Mouse (Mus musculus) embryonic facial prominence, embryonic 11.5 days (tissue): ENCODE measurements around the gene Trip13. TPM values are rescaled to one million over a fixed set of nuclear protein-coding genes. Genes with fewer than 3 reads are reported as not detected.

ENCODE experiments used
- ATAC-seq: fragments of 200-750 bp; cut with Nextera tagmentation; replicated peaks from 2 replicates; pipeline ENCODE4 v1.8.0; 2017; ENCODE audit warnings: low read depth; ENCODE audit not compliant: insufficient number of reproducible peaks, low FRiP score, low TSS enrichment
- DNase-seq: peaks from one replicate; pipeline ENCODE4 v3.0.0-alpha.2; 2015; ENCODE audit warnings: low spot score
- H3K27ac ChIP-seq: fragments of 300-500 bp; sonication (generic); replicated peaks from 2 replicates; pipeline ENCODE4 v1.5.1; 2014; ENCODE audit warnings: mild to moderate bottlenecking, low read depth, low read length, control low read depth
- H3K27me3 ChIP-seq: fragments of 300-500 bp; sonication (generic); 2 replicates; pipeline ENCODE4 v1.6.1; 2014; ENCODE audit warnings: mild to moderate bottlenecking, low read length, moderate library complexity, mixed read lengths; ENCODE audit not compliant: control insufficient read depth, insufficient read depth
- H3K36me3 ChIP-seq: fragments of 300-500 bp; sonication (generic); replicated peaks from 2 replicates; pipeline ENCODE4 v1.6.1; 2014; ENCODE audit warnings: low read depth, mild to moderate bottlenecking, low read length, moderate library complexity, mixed read lengths; ENCODE audit not compliant: control insufficient read depth, insufficient read depth
- H3K4me1 ChIP-seq: fragments of 300-500 bp; sonication (generic); 2 replicates; pipeline ENCODE4 v1.6.1; 2014; ENCODE audit warnings: low read length, mixed read lengths; ENCODE audit not compliant: control insufficient read depth, insufficient read depth
- H3K4me2 ChIP-seq: fragments of 300-500 bp; sonication (generic); 2 replicates; pipeline ENCODE4 v1.6.1; 2014; ENCODE audit warnings: low read depth, mild to moderate bottlenecking, control low read depth, low read length, moderate library complexity
- H3K4me3 ChIP-seq: fragments of 300-500 bp; sonication (generic); 2 replicates; pipeline ENCODE4 v1.5.1; 2014; ENCODE audit warnings: low read depth, low read length, control low read depth
- H3K9ac ChIP-seq: fragments of 300-500 bp; sonication (generic); replicated peaks from 2 replicates; pipeline ENCODE4 v1.6.1; 2014; ENCODE audit warnings: mild to moderate bottlenecking, control low read depth, low read length
- H3K9me3 ChIP-seq: fragments of 300-500 bp; sonication (generic); replicated peaks from 2 replicates; pipeline ENCODE4 v1.6.1; 2016; ENCODE audit warnings: mild to moderate bottlenecking, low read length, inconsistent platforms, mixed read lengths; ENCODE audit not compliant: control insufficient read depth
- WGBS: fragments of 180-500 bp; shearing (Covaris S2); extraction: QIAGEN DNeasy Blood & Tissue Kit; methylation state at CpG from one replicate; pipeline ENCODE4 v1.1.7; 2014; 5-methylcytosine and 5-hydroxymethylcytosine counted together
- polyA plus RNA-seq: library from polyadenylated mRNA; unstranded; fragments of >200 nt; fragmentation: Nextera tagmentation; extraction: Ambion mirVana; gene quantifications from 2 replicates; pipeline ENCODE4 v1.2.1, GENCODE M21; 2014

Trip13 gene
- polyA plus RNA-seq, 1 experiment from 2014 or later = 67.4 TPM

DNA sequence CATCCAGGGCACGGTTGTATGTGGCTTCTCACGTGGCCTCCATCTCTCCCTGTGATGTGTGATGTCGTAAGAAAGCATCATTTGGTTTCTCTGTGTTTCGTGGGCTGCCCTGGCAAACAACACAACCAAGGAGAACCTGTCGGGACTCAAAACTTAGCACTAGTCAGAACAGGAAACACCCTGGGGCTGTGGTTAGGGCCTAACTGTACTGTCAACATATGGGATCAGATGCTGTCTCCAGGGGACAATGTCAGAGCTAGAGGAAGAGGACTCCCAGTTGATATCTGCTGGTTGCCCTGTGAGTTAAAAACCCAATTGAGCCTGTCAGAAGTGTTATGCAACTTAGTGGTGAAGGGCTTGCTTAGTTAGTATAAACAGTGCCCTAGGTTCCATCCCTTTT, 17.9 kb upstream of the Trip13 start:
- H3K27ac ChIP-seq = no peak overlapping the region
- H3K36me3 ChIP-seq = peaks cover 9% of the 10 kb centered on the region
- WGBS = 86% methylated on average over 5 of the region's 5 CpGs

GRCm38 (mm10) chr13:73954666-73955065, 17.1 kb upstream of the Trip13 start:
- no peak for ATAC-seq
- no peak overlapping the region for H3K4me3 ChIP-seq
- H3K36me3 ChIP-seq = peaks cover 9% of the 10 kb centered on the region
- H3K4me1 ChIP-seq = no peaks in the 10 kb centered on the region
- no peak overlapping the region for H3K27ac ChIP-seq
- no peaks in the 10 kb centered on the region for H3K9me3 ChIP-seq
- no peak for DNase-seq
- H3K9ac ChIP-seq = no peak overlapping the region
- H3K4me2 ChIP-seq = no peak overlapping the region
- 61% methylated on average over 6 of the region's 6 CpGs for WGBS
- no peaks in the 10 kb centered on the region for H3K27me3 ChIP-seq

More for the DNA sequence above, 17.9 kb upstream of the Trip13 start:
- H3K4me1 ChIP-seq = no peaks in the 10 kb centered on the region
- DNase-seq (no peak), ATAC-seq (no peak)
- no peak overlapping the region for H3K9ac ChIP-seq
- H3K4me3 ChIP-seq = no peak overlapping the region
- H3K9me3 ChIP-seq = no peaks in the 10 kb centered on the region
- no peak overlapping the region for H3K4me2 ChIP-seq
- no peaks in the 10 kb centered on the region for H3K27me3 ChIP-seq

GRCm38 (mm10) chr13:73953551-73954130, 16.1 kb upstream of the Trip13 start:
- Histone ChIP-seq H3K4me2 (no peak overlapping the region), H3K27me3 (no peaks in the 10 kb centered on the region), H3K36me3 (peaks cover 9% of the 10 kb centered on the region), H3K4me3 (no peak overlapping the region), H3K9me3 (no peaks in the 10 kb centered on the region), H3K27ac (no peak overlapping the region), H3K4me1 (no peaks in the 10 kb centered on the region), H3K9ac (no peak overlapping the region)
- ATAC-seq = no peak
- no peak for DNase-seq
- 96% methylated on average over 1 of the region's 1 CpGs for WGBS

DNA sequence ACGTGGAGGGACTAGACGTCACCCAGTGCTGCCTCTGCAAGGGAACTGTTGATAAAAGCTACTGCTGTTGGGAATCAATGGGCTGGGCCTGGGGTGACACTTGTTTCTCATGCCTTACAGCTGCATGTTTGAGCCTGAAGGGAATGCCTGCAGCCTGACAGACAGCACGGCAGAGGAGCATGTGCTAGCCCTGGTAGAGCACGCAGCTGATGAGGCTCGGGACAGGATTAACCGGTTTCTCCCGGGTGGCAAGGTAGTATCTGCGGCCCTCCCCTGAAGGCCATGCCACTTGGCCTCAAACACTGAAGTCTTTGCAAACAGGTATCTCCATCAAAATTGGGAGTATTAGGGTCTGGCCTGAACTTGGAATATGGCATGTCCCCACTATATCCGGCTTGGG, 7.0 kb upstream of the Trip13 start:
- H3K4me3 ChIP-seq = no peak overlapping the region
- DNase-seq = no peak
- no peak for ATAC-seq
- no peak overlapping the region for H3K4me2 ChIP-seq
- no peaks in the 10 kb centered on the region for H3K9me3 ChIP-seq
- no peaks in the 10 kb centered on the region for H3K4me1 ChIP-seq
- no peaks in the 10 kb centered on the region for H3K27me3 ChIP-seq
- H3K9ac ChIP-seq = no peak overlapping the region
- WGBS = 93% methylated on average over 9 of the region's 9 CpGs
- no peak overlapping the region for H3K27ac ChIP-seq
- H3K36me3 ChIP-seq = no peaks in the 10 kb centered on the region; the same call in none of the 2 replicates

DNA sequence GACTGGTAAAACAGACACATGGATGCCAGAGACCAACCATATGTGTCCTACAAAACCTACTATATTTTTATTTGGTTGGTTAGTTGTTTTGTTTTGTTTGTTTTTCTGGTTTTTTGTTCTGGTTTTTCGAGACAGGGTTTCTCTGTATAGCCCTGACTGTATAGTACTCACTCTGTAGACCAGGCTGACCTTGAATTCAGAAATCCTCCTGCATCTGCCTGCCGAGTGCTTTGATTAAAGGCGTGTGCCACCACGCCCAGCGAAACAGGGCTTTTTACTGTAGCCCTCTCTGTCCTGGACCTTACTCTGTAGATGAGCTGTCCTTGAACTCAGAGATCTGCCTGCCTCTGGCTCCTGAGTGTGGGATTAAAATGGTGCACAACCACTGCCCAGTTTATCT, 1.5 kb upstream of the Trip13 start:
- Histone ChIP-seq H3K36me3 (no peaks in the 10 kb centered on the region; the same call in none of the 2 replicates), H3K27me3 (no peaks in the 10 kb centered on the region), H3K4me2 (no peak overlapping the region), H3K4me1 (no peaks in the 10 kb centered on the region), H3K27ac (no peak overlapping the region), H3K4me3 (no peak overlapping the region), H3K9ac (no peak overlapping the region), H3K9me3 (no peaks in the 10 kb centered on the region)
- no peak for DNase-seq
- 91% methylated on average over 5 of the region's 5 CpGs for WGBS
- ATAC-seq = no peak

- DNase-seq = no peak
- peak overlapping the region; percentile 79 for H3K9ac ChIP-seq
- peak overlapping the region; percentile 75 for H3K4me3 ChIP-seq
- 43% methylated on average over 13 of the region's 13 CpGs for WGBS
- H3K27me3 ChIP-seq = no peaks in the 10 kb centered on the region
- no peaks in the 10 kb centered on the region for H3K4me1 ChIP-seq
- no peaks in the 10 kb centered on the region for H3K9me3 ChIP-seq
- 0 out of 2 replicates have a peak, but pooled peaks have one; percentile 3 for ATAC-seq
- H3K27ac ChIP-seq = no peak overlapping the region
- peak overlapping the region; percentile 54 for H3K4me2 ChIP-seq
- no peaks in the 10 kb centered on the region; the same call in none of the 2 replicates for H3K36me3 ChIP-seq
These were observed 585 bp upstream of the Trip13 start for GRCm38 (mm10) chr13:73938177-73938560.

DNA sequence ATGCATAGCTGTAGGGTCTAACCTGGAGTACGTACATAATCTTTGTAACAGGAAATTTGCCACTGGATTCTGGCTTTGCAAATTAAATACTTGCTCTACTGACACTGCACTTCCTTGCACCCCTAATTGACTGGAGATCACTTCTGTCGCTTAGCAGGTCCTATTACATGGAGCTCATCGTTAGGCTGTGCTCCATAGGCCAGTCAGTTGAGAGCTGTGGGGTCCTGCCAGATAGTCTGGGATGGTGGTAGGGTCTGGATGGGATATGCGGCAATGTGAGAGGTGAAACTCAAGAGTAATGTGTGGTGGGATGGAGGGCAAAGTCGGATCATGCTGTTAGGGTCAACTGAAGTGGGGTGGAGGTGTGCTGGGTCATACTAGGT, 655 bp downstream of the Trip13 start:
- H3K36me3 ChIP-seq = no peaks in the 10 kb centered on the region

GRCm38 (mm10) chr13:73932201-73932600, 5.4 kb downstream of the Trip13 start:
- Histone ChIP-seq H3K27ac (no peak overlapping the region), H3K4me1 (no peaks in the 10 kb centered on the region), H3K4me2 (no peak overlapping the region), H3K9ac (no peak overlapping the region), H3K9me3 (no peaks in the 10 kb centered on the region), H3K27me3 (no peaks in the 10 kb centered on the region), H3K4me3 (no peak overlapping the region), H3K36me3 (peaks cover 3% of the 10 kb centered on the region; the same call in 1 of the 2 replicates)
- DNase-seq (no peak), ATAC-seq (no peak)
- 91% methylated on average over 10 of the region's 10 CpGs for WGBS

More for the DNA sequence above, 655 bp downstream of the Trip13 start:
- Histone ChIP-seq H3K4me2 (peak overlapping the region; percentile 70), H3K4me3 (peak overlapping the region; percentile 75), H3K9me3 (no peaks in the 10 kb centered on the region), H3K27me3 (no peaks in the 10 kb centered on the region), H3K27ac (no peak overlapping the region), H3K9ac (peak overlapping the region; percentile 79), H3K4me1 (no peaks in the 10 kb centered on the region)
- 14% methylated on average over 5 of the region's 5 CpGs for WGBS
- ATAC-seq = peak; percentile 63; the same call in 1 of the 2 replicates
- DNase-seq = peak; percentile 7
